Mouse (Mus musculus): ENCODE measurements at regions not wholly inside any gene's neighbourhood (a gene's known extent, or its start where the extent isn't known, plus 50 kb on each side); places are given as distances from the start of the nearest gene placed in this dataset.

- DNase-seq (ENCODE audit: low spot score): no peak
Observed at GRCm38 (mm10) chr12:109539046-109539445, 61.1 kb downstream of the Rtl1 start.

GRCm38 (mm10) chr12:109538641-109539040 is 61.5 kb downstream of the Rtl1 start:
- DNase-seq (ENCODE audit: low spot score): no peak

GRCm38 (mm10) chr12:109536536-109536935 is 63.6 kb downstream of the Rtl1 start:
- DNase-seq (ENCODE audit: low spot score): no peak

GRCm38 (mm10) chr12:109532392-109532791 is 67.7 kb downstream of the Rtl1 start:
- no peak for DNase-seq (ENCODE audit: low spot score)

GRCm38 (mm10) chr12:109531347-109532023 is 68.6 kb downstream of the Rtl1 start:
- DNase-seq (ENCODE audit: low spot score): no peak

- DNase-seq (ENCODE audit: low spot score): no peak
Observed at GRCm38 (mm10) chr12:109530215-109531050, 69.7 kb downstream of the Rtl1 start.

- DNase-seq (ENCODE audit: low spot score): no peak
Observed at GRCm38 (mm10) chr12:109529501-109529900, 70.6 kb downstream of the Rtl1 start.

- no peak for DNase-seq (ENCODE audit: low spot score)
Observed at GRCm38 (mm10) chr12:109528966-109529365, 71.2 kb downstream of the Rtl1 start.

- DNase-seq (ENCODE audit: low spot score): peak; percentile 68
Observed at GRCm38 (mm10) chr12:109528263-109528545, 71.9 kb downstream of the Rtl1 start.

- no peak for DNase-seq (ENCODE audit: low spot score)
Observed at GRCm38 (mm10) chr12:109527414-109528262, 72.5 kb downstream of the Rtl1 start.

- DNase-seq (ENCODE audit: low spot score): no peak
Observed at GRCm38 (mm10) chr12:109525613-109526012, 73.0 kb downstream of the Dlk1 start.

GRCm38 (mm10) chr12:109521199-109521780 is 68.7 kb downstream of the Dlk1 start:
- DNase-seq (ENCODE audit: low spot score): no peak

GRCm38 (mm10) chr12:109520414-109520813 is 67.8 kb downstream of the Dlk1 start:
- DNase-seq (ENCODE audit: low spot score): no peak

GRCm38 (mm10) chr12:109519838-109520237 is 67.2 kb downstream of the Dlk1 start:
- DNase-seq (ENCODE audit: low spot score): no peak

- no peak for DNase-seq (ENCODE audit: low spot score)
Observed at GRCm38 (mm10) chr12:109518413-109519021, 65.9 kb downstream of the Dlk1 start.

GRCm38 (mm10) chr12:109517764-109518163 is 65.1 kb downstream of the Dlk1 start:
- no peak for DNase-seq (ENCODE audit: low spot score)

- no peak for DNase-seq (ENCODE audit: low spot score)
Observed at GRCm38 (mm10) chr12:109516961-109517360, 64.3 kb downstream of the Dlk1 start.

- no peak for DNase-seq (ENCODE audit: low spot score)
Observed at GRCm38 (mm10) chr12:109514292-109514818, 61.7 kb downstream of the Dlk1 start.
